Mouse (Mus musculus) embryo, embryonic 10 days (tissue): ENCODE data around the gene Cttn.

ENCODE experiments used
- DNase-seq: peaks from one replicate; pipeline ENCODE4 v3.0.0-alpha.2; 2015; ENCODE audit warnings: low spot score

The Cttn gene

DNA sequence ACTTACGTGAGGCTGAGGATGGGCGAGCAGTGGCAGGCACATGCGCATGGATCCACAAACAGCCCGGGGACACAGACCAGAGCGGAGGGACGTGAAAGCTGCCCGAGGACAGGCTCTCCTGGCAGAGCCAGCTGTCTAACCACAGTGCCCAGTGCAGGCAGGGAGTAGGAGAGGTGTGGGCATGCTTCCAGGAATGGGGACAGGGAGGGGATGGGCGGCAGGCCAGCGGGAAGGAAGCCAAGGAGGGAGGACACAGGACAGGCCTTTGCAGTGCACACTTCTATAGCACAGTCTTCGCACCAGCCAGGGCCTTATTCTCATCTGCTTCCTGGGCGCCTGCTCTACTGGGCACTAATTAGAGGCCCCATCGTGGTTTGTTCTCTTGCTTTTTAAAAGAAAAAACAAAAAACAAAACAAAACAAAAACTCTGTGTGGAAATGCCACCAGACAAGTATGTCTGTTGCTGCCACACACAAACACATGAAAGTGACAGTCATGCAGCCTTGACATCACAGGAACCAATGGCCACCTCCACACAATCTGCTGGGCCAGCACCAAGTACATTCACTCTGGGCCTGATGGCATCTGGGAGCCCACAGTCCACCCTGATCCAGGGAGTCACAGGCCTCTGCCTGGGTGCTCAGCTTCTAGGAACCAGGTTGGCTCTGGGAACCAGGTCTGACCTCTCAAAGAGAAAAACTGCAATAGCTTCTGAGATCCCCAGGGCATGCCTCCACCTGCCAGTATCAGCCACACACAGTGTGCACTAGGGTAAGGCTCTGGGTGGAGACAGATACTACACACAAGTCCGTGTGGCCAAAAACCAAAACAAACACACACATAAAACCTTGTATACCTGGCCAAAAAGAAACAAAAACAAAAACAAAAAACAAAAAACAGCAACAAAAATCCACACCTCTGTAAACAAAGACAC is 20.9 kb downstream of the Cttn start:
- no peak for DNase-seq

DNA sequence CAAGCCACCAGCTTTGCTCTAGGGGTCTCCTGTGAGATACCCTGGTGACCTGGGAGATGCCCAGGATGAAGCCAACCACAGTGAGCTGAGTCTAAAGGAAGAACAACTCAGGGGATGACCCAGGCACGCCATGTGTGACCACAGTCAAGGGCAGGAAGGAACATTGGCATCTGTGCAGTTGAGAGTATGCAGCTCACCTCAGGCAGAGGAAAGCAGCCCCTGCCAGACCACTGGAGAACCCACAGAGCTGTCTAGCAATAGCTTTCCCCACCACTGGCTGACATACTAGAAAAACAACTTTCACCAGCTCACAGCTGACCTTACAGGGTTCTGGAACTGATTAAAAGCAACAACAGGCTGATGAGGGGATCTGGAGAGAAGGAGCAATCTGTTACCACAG is 22.6 kb downstream of the Cttn start:
- no peak for DNase-seq

DNA sequence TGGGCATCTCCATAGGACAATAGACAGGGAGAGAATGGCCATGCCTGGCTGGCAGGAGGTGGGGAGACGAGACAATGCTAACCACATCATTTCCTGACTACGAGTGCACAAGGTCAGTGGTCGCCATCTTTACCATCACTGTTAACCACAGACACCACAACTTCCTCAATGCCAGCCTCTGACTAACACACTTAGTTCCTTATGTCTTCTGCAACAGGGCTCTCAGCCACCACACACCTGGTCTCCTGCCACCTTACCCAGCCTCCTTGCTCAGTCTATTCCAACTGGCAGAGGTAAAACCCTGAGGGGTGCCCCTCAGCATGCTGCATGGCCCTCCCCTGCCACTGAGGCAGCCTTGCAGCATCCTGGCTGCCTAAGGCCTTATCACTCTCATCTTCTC is 23.7 kb downstream of the Cttn start:
- no peak for DNase-seq

DNA sequence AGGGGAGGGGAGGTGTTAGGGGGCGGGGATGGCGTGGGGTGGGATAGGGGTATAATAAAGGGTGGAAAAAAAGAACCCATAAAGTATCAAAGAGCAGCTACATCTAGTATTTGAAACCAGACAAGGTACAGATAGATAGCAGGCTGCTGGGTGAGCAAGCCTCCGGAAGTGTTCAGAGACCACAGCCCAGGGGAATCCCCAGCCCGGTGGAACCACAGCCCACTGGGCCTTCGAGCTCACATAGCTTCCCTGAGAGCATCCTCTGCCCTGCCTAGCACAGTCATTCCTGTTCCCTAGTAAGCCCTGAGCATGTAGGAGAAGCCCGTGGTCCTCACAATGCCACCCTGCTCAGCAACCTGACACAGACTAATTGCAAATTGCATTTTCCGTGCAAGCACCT is 26.0 kb downstream of the Cttn start:
- no peak for DNase-seq

DNA sequence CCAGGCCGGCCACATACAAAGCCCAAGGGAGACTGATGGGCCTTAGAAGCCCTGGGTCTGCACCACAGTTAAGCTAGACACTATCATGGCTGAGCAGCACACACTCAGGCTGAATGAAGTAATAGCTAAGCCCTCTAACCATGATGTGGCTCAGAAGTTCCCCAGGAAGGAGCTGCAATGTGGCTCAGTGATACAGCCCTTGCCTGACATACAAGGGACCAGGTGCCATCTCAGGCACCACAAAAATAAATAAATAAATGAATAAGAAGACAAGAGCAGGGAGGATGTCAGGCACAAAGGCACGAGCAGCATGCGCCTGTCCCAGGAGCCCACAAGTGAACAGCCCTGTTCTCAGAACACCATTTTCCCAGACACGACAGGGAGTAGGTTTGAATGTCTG is 28.8 kb downstream of the Cttn start:
- DNase-seq, result no peak

DNA sequence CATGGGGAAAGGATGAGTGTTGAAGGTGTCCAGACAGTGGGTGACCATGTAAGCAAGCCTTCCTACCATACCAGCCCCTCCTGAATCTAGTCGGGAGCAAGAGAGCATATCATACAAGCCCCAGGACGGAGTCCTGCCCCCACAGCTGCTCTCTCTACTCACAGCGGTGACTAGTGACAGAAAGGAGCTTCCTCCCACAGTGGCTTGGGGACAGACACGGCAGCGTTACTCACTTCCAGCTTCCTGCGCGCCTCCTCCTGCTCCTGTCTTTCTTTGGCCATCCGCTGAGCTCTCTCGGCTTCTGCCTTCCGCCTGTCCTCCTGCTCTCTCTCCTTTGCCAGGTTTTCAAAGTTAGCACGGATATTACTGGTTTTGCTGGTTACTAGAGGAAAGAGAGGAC is 29.3 kb downstream of the Cttn start:
- no peak for DNase-seq

DNA sequence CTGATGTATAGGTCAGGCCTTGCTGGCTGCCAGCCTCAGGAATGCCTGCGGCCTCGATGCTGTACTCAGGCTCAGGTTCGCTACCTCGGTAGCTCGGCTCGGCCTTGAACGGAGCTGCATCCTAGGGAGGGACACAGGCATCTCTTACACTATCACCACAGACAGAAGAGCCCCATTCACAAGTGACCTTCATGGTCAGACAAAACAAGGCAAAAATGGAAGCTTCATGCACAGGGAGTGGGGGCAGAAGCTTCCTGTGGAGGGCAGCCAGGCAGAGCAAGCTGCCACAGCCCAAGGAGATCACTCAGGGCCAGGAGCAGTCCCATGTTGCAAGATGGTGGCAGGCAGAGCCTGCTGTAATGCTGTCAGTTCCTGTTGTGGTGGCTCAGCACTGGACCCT is 32.0 kb downstream of the Cttn start:
- DNase-seq, result no peak

DNA sequence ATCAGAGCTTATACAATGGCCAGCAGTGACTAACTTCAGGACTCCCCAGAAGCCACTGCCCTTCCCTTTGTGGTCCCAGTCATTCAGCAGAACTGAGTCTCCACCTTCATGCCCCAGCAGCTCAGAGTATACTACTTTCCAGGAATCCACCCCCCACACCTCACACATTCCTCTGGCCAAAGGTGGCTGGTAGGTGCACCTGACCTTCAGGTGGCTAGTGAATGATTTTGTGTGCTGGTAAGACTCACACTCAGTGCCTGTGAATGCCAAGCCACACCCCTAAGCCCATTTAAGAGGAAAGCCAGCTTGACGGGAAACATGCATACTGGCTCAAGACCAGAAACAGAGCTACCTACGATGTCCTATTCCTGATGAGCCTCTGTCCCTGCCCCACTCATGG is 37.9 kb downstream of the Cttn start:
- DNase-seq, result no peak

DNA sequence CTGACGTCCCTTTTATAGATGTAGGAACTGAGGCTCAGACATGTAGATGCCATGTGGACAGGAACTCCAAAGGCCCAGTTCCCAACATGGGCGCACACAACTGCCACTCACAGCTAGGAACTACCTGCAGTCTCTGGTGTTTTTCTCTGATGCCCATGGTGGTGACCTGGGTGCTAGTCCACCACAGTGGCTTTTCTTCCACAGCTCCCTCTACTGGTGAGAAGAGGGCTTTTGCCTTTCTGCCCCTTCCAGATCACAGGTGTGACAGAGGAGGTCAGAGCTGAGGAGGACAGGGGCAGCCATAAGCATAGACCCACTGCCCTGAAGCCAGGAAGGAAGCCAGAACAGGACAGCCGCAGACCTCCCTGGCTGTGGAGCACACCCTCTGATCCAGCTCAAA is 43.3 kb downstream of the Cttn start:
- DNase-seq, result no peak

DNA sequence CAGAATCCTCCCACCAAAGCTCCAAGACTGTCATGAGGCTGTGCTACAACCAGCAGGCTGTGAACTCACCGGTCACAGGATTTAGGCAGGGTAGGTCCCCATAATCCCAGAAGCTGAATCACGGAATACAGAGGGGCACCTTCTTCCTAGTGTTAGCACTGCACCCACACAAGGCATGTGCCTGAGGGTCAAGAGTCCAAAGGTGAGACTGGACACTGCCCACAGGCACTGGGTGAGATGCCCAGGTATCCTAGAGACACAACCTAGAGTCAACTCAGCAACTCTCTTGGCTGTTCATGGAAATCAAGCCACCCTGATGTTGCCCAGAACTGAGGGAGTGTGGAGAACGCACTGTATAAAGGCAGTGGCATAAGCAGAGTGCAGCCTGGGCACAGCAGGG is 44.2 kb downstream of the Cttn start:
- no peak for DNase-seq

DNA sequence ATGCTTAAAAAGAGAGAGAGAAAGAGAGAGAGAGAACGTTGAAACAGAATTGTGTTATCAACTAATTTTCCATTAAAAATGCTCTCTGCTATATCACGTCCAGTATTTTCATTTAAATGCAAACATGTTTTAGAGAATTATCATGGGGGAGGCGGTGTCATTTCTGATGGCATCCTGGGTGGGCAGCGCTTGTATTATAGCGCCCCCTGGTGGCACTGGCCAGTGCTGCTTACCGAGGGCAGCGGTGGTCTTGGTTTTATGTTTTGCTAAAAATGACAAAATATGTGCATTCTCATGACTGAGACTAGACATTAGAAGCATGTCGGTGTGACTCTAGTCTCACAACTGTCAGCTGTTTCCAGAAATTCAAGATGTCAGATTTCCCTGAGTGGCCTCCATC is 44.9 kb downstream of the Cttn start:
- DNase-seq, result peak; percentile 66

DNA sequence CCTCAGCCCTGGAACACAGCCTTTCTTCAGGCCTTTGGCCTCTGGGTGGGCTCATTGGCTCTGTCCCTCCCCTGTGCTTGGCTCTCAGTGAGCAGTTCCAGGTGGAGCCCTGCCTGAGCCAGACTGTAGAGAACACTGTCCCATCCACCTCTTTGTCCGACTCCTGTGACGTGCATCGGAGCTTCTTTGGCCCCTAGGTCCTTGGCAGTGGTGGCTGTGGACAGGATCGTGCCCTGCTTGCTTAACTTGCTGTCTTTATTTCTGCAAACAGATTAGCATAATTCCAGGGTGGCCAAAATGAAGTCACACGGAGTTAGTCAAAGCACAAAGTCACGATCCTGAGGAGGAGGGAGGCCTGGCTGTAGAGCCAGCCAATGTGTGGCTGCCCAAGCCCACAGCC is 49.3 kb downstream of the Cttn start:
- DNase-seq, result no peak

DNA sequence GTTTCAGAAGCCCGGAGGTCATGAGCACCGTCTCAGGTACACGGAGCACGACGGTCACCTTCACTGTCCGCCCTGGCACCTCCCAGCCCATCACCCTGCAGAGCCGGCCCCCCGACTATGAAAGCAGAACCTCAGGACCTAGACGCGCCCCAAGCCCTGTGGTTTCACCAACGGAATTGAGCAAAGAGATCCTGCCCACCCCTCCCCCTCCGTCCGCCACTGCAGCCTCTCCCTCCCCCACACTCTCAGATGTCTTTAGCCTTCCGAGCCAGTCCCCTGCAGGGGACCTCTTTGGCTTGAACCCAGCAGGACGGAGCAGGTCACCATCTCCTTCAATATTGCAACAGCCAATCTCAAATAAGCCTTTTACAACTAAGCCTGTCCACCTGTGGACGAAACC is 50.3 kb downstream of the Cttn start:
- no peak for DNase-seq

DNA sequence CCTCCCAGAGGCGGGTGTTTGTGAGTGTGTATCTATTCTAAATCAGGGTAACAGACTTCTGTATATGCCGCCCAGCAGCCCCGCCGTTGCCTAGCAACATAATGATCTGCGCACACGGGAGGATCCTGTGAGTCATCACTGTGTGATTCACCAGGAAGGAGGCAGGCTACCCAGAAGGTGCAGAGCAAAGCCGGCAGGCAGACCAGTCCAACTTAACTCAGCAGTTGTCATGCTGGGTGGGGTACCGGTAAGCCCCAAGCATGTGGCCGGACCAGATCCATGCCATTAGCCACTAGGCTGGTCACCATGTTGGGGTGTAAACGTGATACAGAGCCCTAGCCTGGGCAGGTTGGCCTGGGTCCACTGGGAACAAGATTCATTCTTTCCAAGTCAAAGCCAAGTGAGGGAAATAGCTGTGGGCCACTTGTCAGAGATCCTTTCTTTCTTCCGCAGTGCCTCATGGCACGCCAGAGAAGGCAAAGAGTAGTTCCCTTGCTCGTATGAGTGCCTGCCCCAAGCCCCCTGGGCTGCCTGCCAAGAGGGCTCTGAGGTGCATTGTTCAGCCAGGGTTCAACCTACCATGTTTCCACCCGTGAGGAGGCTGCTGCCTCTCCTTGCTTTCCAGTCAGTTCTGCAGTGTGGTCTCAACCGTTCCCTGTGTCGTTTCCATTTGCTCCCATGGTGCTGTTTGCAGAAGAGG is 53.0 kb downstream of the Cttn start:
- peak; percentile 56 for DNase-seq

DNA sequence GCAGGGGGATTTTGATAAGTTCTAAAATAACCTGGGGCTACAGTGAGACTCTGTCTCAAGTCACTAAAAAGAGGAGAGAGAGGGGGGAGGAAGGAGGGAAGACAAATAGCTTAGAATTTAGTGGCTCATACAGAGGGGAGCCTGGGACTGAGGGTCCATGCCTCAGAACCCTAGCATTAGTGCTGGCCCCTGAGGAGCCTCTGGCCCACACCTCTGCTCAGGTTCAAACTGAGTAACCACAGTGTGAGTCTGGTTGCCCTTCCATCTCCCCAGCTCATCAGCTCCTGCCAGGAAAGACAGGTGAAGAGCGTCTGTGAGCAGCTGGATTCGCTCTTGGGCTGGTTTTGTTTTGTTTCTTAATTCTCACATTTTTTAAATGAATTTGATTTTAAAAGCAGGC is 53.6 kb downstream of the Cttn start:
- DNase-seq, result no peak

DNA sequence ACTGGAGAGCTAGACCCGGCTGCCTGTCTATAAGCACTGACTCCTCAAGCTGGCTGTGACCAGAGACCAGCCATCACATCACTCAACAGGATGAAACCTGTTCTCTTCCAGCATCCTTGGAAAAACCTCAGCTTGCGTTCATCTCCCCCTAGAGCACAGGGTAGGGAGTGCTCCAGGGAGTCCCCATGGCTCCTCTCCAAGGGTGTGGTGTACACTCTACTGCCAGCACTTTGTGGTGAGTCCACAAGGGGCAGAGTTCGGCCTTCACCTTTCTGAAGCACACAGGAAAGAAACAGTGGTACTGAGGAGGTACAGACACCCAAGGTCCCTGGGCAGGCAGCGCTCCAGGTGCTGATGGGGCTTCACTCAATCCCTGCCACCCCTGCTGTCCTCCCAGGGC is 55.0 kb downstream of the Cttn start:
- DNase-seq, result no peak

DNA sequence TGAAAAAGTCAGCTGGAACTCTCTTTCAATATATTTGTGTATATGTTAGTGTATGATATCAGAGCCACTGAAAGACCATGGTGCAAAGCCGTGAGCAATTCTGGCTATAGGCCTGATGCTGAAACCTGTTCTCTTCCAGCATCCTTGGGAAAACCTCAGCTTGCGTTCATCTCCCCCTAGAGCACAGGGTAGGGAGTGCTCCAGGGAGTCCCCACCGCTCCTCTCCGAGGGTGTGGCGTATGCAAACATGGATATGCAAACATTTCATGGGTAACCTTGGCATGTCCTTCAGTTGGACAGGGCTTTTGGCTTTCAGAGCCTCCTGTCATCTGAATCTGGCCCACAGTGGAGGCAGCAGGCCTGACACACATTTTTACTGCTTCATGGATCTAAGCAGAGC is 56.2 kb downstream of the Cttn start:
- DNase-seq, result no peak

DNA sequence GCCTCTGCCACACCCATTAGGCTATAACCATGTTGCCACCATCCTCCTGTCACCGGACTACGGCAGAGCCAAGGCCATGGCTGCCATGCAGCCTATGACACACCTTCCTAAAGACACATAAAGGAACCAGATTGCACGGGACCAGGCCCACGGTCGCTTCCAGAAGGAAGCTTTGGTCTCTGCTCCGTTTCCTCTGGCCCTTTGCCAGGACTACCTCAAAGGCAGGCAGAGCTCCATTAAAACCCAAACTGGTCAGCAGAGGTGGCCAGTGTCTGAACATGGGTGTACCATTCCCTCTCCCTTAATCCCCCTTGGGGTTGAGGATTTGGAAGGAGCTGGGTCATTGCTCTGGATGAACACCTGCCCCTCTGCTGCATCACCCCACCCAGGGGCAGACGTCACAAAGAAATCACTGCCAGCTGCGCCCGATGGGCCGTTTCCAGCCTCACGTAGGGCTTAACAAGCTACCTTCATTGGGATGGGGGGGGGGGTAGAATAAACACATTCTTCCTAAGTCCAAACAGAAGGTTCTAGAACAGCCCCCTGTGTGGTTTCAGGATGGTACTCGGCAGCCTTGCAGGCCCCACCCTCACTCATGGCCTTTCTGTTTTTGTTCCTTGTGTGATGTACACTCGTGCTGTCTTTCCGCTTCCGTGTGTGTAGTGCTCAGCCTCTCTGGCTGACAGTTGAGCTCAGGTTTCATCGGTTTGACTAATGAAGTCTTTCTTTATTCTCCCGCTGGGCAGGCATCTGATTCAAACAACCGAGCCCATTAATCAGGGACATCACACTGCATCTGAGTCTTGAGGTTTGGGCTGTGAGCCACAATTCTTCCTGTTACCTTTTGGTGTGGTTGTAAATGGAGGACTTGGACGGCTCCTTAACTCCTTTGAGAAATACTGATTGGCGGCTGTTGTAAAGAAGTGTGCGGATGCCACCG is 58.6 kb downstream of the Cttn start:
- peak; percentile 53 for DNase-seq

DNA sequence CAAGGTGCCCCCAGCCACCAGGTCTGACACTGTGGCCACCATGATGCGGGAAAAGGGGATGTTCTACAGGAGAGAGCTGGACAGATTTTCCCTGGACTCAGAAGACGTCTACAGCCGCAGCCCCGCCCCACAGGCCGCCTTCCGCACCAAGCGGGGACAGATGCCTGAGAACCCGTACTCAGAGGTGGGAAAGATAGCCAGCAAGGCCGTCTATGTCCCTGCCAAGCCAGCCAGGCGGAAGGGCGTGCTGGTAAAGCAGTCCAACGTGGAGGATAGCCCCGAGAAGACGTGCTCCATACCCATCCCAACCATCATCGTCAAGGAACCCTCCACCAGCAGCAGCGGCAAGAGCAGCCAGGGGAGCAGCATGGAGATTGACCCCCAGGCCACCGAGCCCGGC is 61.1 kb downstream of the Cttn start:
- DNase-seq, result no peak

DNA sequence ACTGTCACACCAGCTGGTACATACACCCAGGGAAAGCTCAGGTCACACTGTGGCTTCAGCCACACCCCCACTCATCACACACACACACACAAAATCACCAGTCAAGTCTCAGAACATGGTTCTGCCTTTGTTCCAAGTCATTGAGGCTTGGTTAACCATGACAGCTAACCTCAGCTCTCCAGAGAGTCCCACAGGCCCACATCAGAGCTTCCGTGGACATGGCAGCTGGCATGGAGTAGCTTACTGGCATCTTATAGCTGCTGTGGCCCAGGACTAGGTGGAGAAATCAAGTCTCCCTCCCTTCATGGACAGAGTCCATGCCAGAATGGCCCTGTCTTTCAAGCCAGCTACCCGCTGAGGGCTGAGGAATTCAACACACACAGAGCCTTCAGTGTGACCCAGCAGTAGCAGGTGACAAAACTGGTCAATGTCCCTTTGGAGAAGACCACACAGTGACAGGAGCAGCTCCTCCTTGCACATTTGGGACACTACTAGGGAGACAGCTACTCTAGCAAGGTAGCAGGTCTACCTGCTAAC is 62.3 kb downstream of the Cttn start:
- DNase-seq, result no peak

DNA sequence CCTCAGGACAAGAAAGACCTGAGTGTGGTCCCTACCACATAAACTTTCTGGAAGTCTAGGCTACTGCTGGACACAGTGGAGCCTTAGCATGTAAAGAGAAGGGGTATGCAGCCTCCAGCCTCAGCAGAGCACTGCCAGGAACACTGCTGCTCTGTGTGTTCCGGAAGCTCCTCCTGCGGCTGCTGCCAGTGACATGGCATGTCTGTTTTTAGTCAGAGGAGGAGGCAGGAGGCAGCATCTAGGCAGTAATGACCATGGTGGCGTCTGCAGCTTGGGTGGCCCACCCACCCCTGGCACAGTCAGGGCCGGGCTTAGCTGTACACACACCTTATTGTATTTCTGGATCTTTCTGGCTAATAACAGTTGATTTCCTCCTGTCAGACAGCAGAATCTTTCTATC is 63.1 kb downstream of the Cttn start:
- DNase-seq, result no peak

DNA sequence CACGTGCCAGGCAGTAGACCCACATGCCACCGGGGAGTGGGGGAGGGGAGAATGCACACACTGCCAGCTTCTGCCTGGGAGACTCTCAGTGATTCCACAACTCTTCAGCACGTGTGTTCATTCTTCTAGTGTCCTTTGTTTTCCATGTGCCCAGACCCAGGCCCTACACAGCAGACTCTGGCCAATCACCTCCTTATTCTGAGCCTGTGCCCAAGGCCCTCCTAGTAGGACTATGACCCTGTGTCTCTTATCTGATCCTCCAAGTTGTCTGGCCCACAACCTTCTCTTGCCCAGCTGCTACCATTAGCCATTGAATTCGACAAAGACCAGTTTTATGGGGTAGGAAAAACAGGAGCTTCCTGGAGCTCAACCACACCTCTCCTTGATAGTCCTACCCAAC is 68.3 kb downstream of the Cttn start:
- no peak for DNase-seq
